Mouse (Mus musculus): Measurements from ENCODE around the gene Rfxap.

DNA sequence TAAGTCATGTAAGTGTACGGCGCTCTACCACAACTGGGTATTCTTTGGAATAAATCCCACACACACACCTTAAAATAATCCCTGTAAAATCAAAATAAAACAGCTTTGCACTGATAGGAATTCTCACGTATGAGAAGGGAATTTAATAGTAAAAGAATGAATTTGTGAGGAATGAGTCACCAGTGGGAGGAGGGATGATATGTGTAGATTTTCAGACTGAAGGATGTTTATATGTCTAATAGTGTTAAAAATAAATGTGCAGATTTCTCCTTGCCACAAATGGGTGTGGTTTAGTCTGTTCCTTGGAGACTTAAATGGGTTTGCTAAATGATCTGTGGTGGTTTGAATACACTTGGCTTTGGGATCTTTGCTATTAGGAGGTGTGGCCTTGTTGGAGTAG, 24.9 kb upstream of the Rfxap start:
- TF ChIP-seq POLR2AphosphoS5 (IDR thresholded peaks at IDR 0.05; ENCODE audit: insufficient replicate concordance, low read depth, low read length) (no peak), CTCF (IDR thresholded peaks at IDR 0.05; ENCODE audit: low read depth, low read length) (no peak), TAL1 (conservative IDR thresholded peaks at IDR 0.05; ENCODE audit: low read depth, low read length) (no peak), GATA1 (IDR thresholded peaks at IDR 0.05; ENCODE audit: borderline replicate concordance, low read length) (no peak)
